Mouse (Mus musculus) heart, postnatal 0 days (tissue): ENCODE data around the gene Ap5b1. TPM values are rescaled to one million over a fixed set of nuclear protein-coding genes. Genes with fewer than 3 reads are reported as not detected.
A peak's percentile ranks its signal among the peaks of the same experiment; 100 is the strongest.

Source experiments
- ATAC-seq: fragments of 200-750 bp; cut with Nextera tagmentation; 2 replicates; pipeline ENCODE4 v1.8.0; 2017; ENCODE audit warnings: low read depth, moderate number of reproducible peaks, moderate library complexity; ENCODE audit not compliant: insufficient read depth
- DNase-seq: peaks from one replicate; pipeline ENCODE4 v3.0.0-alpha.2; 2016; ENCODE audit warnings: low spot score
- H3K27ac ChIP-seq: fragments of 300-500 bp; sonication (generic); 2 replicates; pipeline ENCODE4 v1.5.1; 2014; ENCODE audit warnings: low read depth, mild to moderate bottlenecking
- H3K27me3 ChIP-seq: fragments of 300-500 bp; sonication (generic); 2 replicates; pipeline ENCODE4 v1.6.1; 2014; ENCODE audit warnings: low read length, mixed read lengths; ENCODE audit not compliant: control insufficient read depth, insufficient read depth
- H3K36me3 ChIP-seq: fragments of 300-500 bp; sonication (generic); replicated peaks from 2 replicates; pipeline ENCODE4 v1.6.1; 2014; ENCODE audit warnings: low read length, mixed read lengths; ENCODE audit not compliant: control insufficient read depth, insufficient read depth
- H3K4me1 ChIP-seq: fragments of 300-500 bp; sonication (generic); 2 replicates; pipeline ENCODE4 v1.6.1; 2014; ENCODE audit warnings: antibody characterized with exemption; ENCODE audit not compliant: control insufficient read depth, insufficient read depth
- H3K4me2 ChIP-seq: fragments of 300-500 bp; sonication (generic); 2 replicates; pipeline ENCODE4 v1.6.1; 2014; ENCODE audit warnings: low read depth, mild to moderate bottlenecking, low read length, moderate library complexity
- H3K4me3 ChIP-seq: fragments of 300-500 bp; sonication (generic); 2 replicates; pipeline ENCODE4 v1.5.1; 2014; ENCODE audit warnings: low read depth, low read length
- H3K9ac ChIP-seq: fragments of 300-500 bp; sonication (generic); replicated peaks from 2 replicates; pipeline ENCODE4 v1.6.1; 2014; ENCODE audit warnings: low read depth, low read length, mixed read lengths
- H3K9me3 ChIP-seq: fragments of 300-500 bp; sonication (generic); replicated peaks from 2 replicates; pipeline ENCODE4 v1.6.1; 2016; ENCODE audit warnings: low read length; ENCODE audit not compliant: control insufficient read depth
- CTCF ChIP-seq: IDR thresholded peaks from 2 replicates; pipeline ENCODE4 v1.5.1; 2016; ENCODE audit warnings: antibody characterized with exemption, control low read depth, low read depth
- EP300 ChIP-seq: IDR thresholded peaks from 2 replicates; pipeline ENCODE4 v1.6.1; 2016; ENCODE audit warnings: antibody characterized with exemption, low read depth
- WGBS: fragments of 180-500 bp; shearing (Covaris S2); extraction: QIAGEN DNeasy Blood & Tissue Kit; methylation state at CpG from one replicate; pipeline ENCODE4 v1.1.7; 2014; 5-methylcytosine and 5-hydroxymethylcytosine counted together
- polyA plus RNA-seq: library from polyadenylated mRNA; unstranded; fragments of >200 nt; fragmentation: Nextera tagmentation; extraction: Ambion mirVana; gene quantifications from 2 replicates; pipeline ENCODE4 v1.2.1, GENCODE M21; 2015
- total RNA-seq: library from RNA; depleted of rRNA; stranded (reverse); fragments of >200 nt; gene quantifications from 2 replicates; pipeline ENCODE4 v1.2.3, GENCODE M21; 2014; ENCODE audit warnings: low replicate concordance

Ap5b1 gene
- total and polyA plus RNA-seq, 2 experiments from 2014 or later = 2.0 to 12.9 TPM

- WGBS = 94% methylated on average over 26 of the region's 26 CpGs
Measured at GRCm38 (mm10) chr19:5607705-5608410, 40.0 kb downstream of the Ap5b1 start.

GRCm38 (mm10) chr19:5608707-5609106 is 40.9 kb downstream of the Ap5b1 start:
- Histone ChIP-seq H3K9ac (no peak overlapping the region), H3K4me2 (peak overlapping the region; percentile 58), H3K27ac (no peak overlapping the region), H3K4me1 (peaks cover 12% of the 10 kb centered on the region), H3K9me3 (no peaks in the 10 kb centered on the region), H3K27me3 (no peaks in the 10 kb centered on the region), H3K36me3 (peaks cover 46% of the 10 kb centered on the region), H3K4me3 (no peak overlapping the region)
- DNase-seq = no peak
- ATAC-seq = no peak
- WGBS = 95% methylated on average over 13 of the region's 13 CpGs
- TF ChIP-seq CTCF = no peak
- TF ChIP-seq EP300 = no peak

More at GRCm38 (mm10) chr19:5607705-5608410, 40.0 kb downstream of the Ap5b1 start:
- no peak for TF ChIP-seq EP300
- no peak for TF ChIP-seq CTCF
- Histone ChIP-seq H3K36me3 (peaks cover 53% of the 10 kb centered on the region), H3K4me2 (no peak overlapping the region), H3K4me1 (peaks cover 12% of the 10 kb centered on the region), H3K9me3 (no peaks in the 10 kb centered on the region), H3K27ac (no peak overlapping the region), H3K4me3 (no peak overlapping the region), H3K27me3 (no peaks in the 10 kb centered on the region), H3K9ac (no peak overlapping the region)
- DNase-seq = no peak
- ATAC-seq = no peak

GRCm38 (mm10) chr19:5609171-5609546 is 41.3 kb downstream of the Ap5b1 start:
- Histone ChIP-seq H3K4me2 (peak overlapping the region; percentile 58), H3K9ac (peak overlapping the region; percentile 84), H3K36me3 (peaks cover 41% of the 10 kb centered on the region), H3K27me3 (no peaks in the 10 kb centered on the region), H3K4me3 (peak overlapping the region; percentile 85), H3K9me3 (no peaks in the 10 kb centered on the region), H3K27ac (peak overlapping the region; percentile 96), H3K4me1 (peaks cover 12% of the 10 kb centered on the region)
- ATAC-seq (no peak), DNase-seq (no peak)
- no peak for TF ChIP-seq EP300
- TF ChIP-seq CTCF = no peak
- 61% methylated on average over 10 of the region's 10 CpGs for whole genome bisulfite sequencing

GRCm38 (mm10) chr19:5609547-5610404 is 42.0 kb downstream of the Ap5b1 start, which contains the start of gene Kat5:
Kat5 (minus strand) TSS chr19:5610237.
- under 1% methylated on average over 54 of the region's 55 CpGs for WGBS
- Histone ChIP-seq H3K4me3 (peak within 1 kb of the TSS; percentile 85), H3K4me1 (peaks cover 12% of the 10 kb centered on the region), H3K36me3 (peaks cover 35% of the 10 kb centered on the region), H3K4me2 (peak within 1 kb of the TSS; percentile 58), H3K27ac (peak within 1 kb of the TSS; percentile 96), H3K9ac (peak within 1 kb of the TSS; percentile 84), H3K27me3 (no peaks in the 10 kb centered on the region), H3K9me3 (no peaks in the 10 kb centered on the region)
- peak; percentile 91 for DNase-seq
- ATAC-seq = peak; percentile 90
- no peak for TF ChIP-seq CTCF
- 0 out of 2 replicates have a peak, but pooled peaks have one; percentile 58 for TF ChIP-seq EP300

- TF ChIP-seq EP300 (no peak), CTCF (no peak)
- peaks cover 12% of the 10 kb centered on the region for H3K4me1 ChIP-seq
- ATAC-seq = no peak
- peaks cover 13% of the 10 kb centered on the region for H3K36me3 ChIP-seq
- no peak for DNase-seq
- no peaks in the 10 kb centered on the region for H3K9me3 ChIP-seq
- H3K27me3 ChIP-seq = no peaks in the 10 kb centered on the region
- H3K4me3 ChIP-seq = no peak overlapping the region
- no peak overlapping the region for H3K4me2 ChIP-seq
- H3K9ac ChIP-seq = no peak overlapping the region
- H3K27ac ChIP-seq = no peak overlapping the region
- WGBS = 88% methylated on average over 1 of the region's 1 CpGs
Measured at GRCm38 (mm10) chr19:5611973-5612372, 44.1 kb downstream of the Ap5b1 start.
